ENCODE assay signal across 9 mouse cellular contexts in the genomic region with DNA sequence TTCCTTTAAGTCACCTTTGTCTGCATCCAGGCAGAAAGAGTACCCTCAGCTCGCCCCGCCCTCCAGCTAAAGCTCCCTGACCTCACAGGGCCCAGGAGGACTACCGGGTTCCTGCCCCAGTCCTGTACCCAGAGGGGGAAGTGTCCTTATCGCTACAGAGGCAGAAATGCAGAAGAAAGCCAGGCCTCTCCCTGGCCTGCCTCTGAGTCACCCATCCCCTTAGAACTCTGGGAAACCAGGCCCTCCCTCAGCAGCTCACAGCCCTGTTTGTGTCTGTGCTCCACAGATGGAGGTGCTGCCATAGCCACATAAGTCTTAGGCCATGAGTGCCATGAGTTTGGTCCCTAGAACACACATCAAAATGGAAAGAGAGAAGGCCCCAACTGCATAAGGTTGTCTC. TPM values are rescaled to one million over a fixed set of nuclear protein-coding genes. Genes with fewer than 3 reads are reported as not detected.
DNase-seq lines count a peak whose midpoint lies in the region; ATAC-seq lines count a peak whose summit lies in the region.
"Had no signal": no experiment of that assay in that cellular context is flagged by ENCODE, and none has a peak within 500 bp of the region (broad histone marks: within the 10 kb centered on the region; RNA-seq: fewer than 3 reads in every experiment).

No protein-coding gene starts in this region.

- H3K27me3 ChIP-seq in heart, embryonic 10.5 days (ENCODE audit: insufficient read depth, poor library complexity, severe bottlenecking) = no peaks in the 10 kb centered on the region
- no peaks in the 10 kb centered on the region for H3K27me3 ChIP-seq in lung, embryonic 15.5 days
- no peaks in the 10 kb centered on the region for H3K27me3 ChIP-seq in midbrain, embryonic 10.5 days (ENCODE audit: low read depth, poor library complexity, severe bottlenecking)
- H3K27me3 ChIP-seq: hindbrain, embryonic 15.5 days had no signal

- peak overlapping the region; percentile 79 for H3K27ac ChIP-seq in heart, embryonic 10.5 days
- no peak overlapping the region for H3K27ac ChIP-seq in lung, embryonic 15.5 days
- H3K27ac ChIP-seq in midbrain, embryonic 10.5 days (replicated peaks) = no peak overlapping the region
- H3K27ac ChIP-seq: hindbrain, embryonic 15.5 days had no signal

- H3K4me3 ChIP-seq in heart, embryonic 10.5 days = no peak overlapping the region
- no peak overlapping the region for H3K4me3 ChIP-seq in lung, embryonic 15.5 days
- H3K4me3 ChIP-seq in midbrain, embryonic 10.5 days = no peak overlapping the region
- H3K4me3 ChIP-seq: hindbrain, embryonic 15.5 days had no signal

- H3K4me1 ChIP-seq in heart, embryonic 10.5 days = peaks cover 13% of the 10 kb centered on the region
- H3K4me1 ChIP-seq in lung, embryonic 15.5 days = no peaks in the 10 kb centered on the region
- no peaks in the 10 kb centered on the region for H3K4me1 ChIP-seq in midbrain, embryonic 10.5 days
- H3K4me1 ChIP-seq: hindbrain, embryonic 15.5 days had no signal

- 32% methylated on average over 4 of the region's 4 CpGs for WGBS in heart, embryonic 10.5 days
- WGBS in lung, embryonic 15.5 days = 49% methylated on average over 4 of the region's 4 CpGs
- 73% methylated on average over 4 of the region's 4 CpGs for WGBS in midbrain, embryonic 10.5 days

- peaks cover 10% of the 10 kb centered on the region; the same call in 1 of the 2 replicates for H3K36me3 ChIP-seq in heart, embryonic 10.5 days
- no peaks in the 10 kb centered on the region for H3K36me3 ChIP-seq in lung, embryonic 15.5 days
- H3K36me3 ChIP-seq in midbrain, embryonic 10.5 days = peaks cover 13% of the 10 kb centered on the region
- H3K36me3 ChIP-seq: hindbrain, embryonic 15.5 days had no signal

- ATAC-seq in lung, embryonic 15.5 days (ENCODE audit: borderline replicate concordance, extremely low read depth, low FRiP score, low TSS enrichment) = peak; percentile 52; the same call in 1 of the 2 replicates
- ATAC-seq in activated CD4-positive, CD25-positive, alpha-beta regulatory T cell, adult 4 months = no peak

- no peaks in the 10 kb centered on the region for H3K9me3 ChIP-seq in heart, embryonic 10.5 days
- no peaks in the 10 kb centered on the region for H3K9me3 ChIP-seq in lung, embryonic 15.5 days
- peaks cover 4% of the 10 kb centered on the region; the same call in 1 of the 2 replicates for H3K9me3 ChIP-seq in midbrain, embryonic 10.5 days (replicated peaks)
- H3K9me3 ChIP-seq: hindbrain, embryonic 15.5 days had no signal

- DNase-seq in urinary bladder, adult 18-20 months (ENCODE audit: low spot score in 2 of 2) = peak; percentile 42 to 66
- DNase-seq in urinary bladder, postnatal 10 days (ENCODE audit: low spot score) = no peak
- peak; percentile 94 for DNase-seq in heart, embryonic 10.5 days (ENCODE audit: low spot score)
- DNase-seq in urinary bladder, postnatal 36 days (ENCODE audit: low spot score in 2 of 2) = peak; percentile 52 to 68
- no peak for DNase-seq in midbrain, embryonic 10.5 days (ENCODE audit: low spot score)
- DNase-seq in T-cell, adult 2 months (ENCODE audit: low spot score) = no peak

- no peak overlapping the region for H3K9ac ChIP-seq in lung, embryonic 15.5 days
- H3K9ac ChIP-seq: hindbrain, embryonic 15.5 days had no signal

- no peak overlapping the region for H3K4me2 ChIP-seq in lung, embryonic 15.5 days
- H3K4me2 ChIP-seq: hindbrain, embryonic 15.5 days had no signal

RNA-seq across cellular contexts. Expression of gene Ldlr, which starts 8.0 kb away (rescaled TPM):
- 36.6 and 42.9 TPM in 2 replicates for polyA plus RNA-seq in heart, embryonic 10.5 days (2016; fragmentation: Nextera tagmentation; extraction: Ambion mirVana)
- 38.9 and 39.5 TPM in 2 replicates for polyA plus RNA-seq in lung, embryonic 15.5 days (2015; fragmentation: Nextera tagmentation; extraction: Ambion mirVana)
- 52.2 and 58.9 TPM in 2 replicates for polyA plus RNA-seq in midbrain, embryonic 10.5 days (2016; fragmentation: Nextera tagmentation; extraction: Ambion mirVana)
- 10 to 100 TPM; 12.6 to 20.6 TPM for polyA plus RNA-seq in activated CD4-positive, CD25-positive, alpha-beta regulatory T cell, adult 4 months (2017; shearing (Covaris generic))

RNA-seq across cellular contexts. Expression of gene Spc24, which starts 44.8 kb away (rescaled TPM):
- 112 and 160 TPM in 2 replicates for polyA plus RNA-seq in heart, embryonic 10.5 days (2016; fragmentation: Nextera tagmentation; extraction: Ambion mirVana)
- 154 TPM in 2 replicates for polyA plus RNA-seq in lung, embryonic 15.5 days (2015; fragmentation: Nextera tagmentation; extraction: Ambion mirVana)
- polyA plus RNA-seq in midbrain, embryonic 10.5 days (2016; fragmentation: Nextera tagmentation; extraction: Ambion mirVana) = 146 and 175 TPM in 2 replicates
- 10 to 100 TPM; 18.7 to 25.8 TPM for polyA plus RNA-seq in activated CD4-positive, CD25-positive, alpha-beta regulatory T cell, adult 4 months (2017; shearing (Covaris generic))

Comparison
In these comparisons a context has a peak if more than half of its experiments do, and no peak if none do; other contexts are left out.
1. DNase-seq: peak in urinary bladder, adult 18-20 months (2 of 2), heart, embryonic 10.5 days (single experiment) and urinary bladder, postnatal 36 days (2 of 2); none in urinary bladder, postnatal 10 days (single experiment), midbrain, embryonic 10.5 days (single experiment) and T-cell, adult 2 months (single experiment).